Mouse (Mus musculus): ENCODE measurements around the gene Slc6a9. TPM values are rescaled to one million over a fixed set of nuclear protein-coding genes. Genes with fewer than 3 reads are reported as not detected.
A peak's percentile ranks its signal among the peaks of the same experiment; 100 is the strongest.

Slc6a9 gene
- total and polyA plus RNA-seq, 3 experiments: 9.0 to 39.7 (median 14.5) TPM

GRCm38 (mm10) chr4:117840821-117841220 lies 6.5 kb downstream of the Slc6a9 start:
- DNase-seq: no peak

- DNase-seq: no peak
Observed at GRCm38 (mm10) chr4:117841566-117841965, 7.3 kb downstream of the Slc6a9 start.

DNA sequence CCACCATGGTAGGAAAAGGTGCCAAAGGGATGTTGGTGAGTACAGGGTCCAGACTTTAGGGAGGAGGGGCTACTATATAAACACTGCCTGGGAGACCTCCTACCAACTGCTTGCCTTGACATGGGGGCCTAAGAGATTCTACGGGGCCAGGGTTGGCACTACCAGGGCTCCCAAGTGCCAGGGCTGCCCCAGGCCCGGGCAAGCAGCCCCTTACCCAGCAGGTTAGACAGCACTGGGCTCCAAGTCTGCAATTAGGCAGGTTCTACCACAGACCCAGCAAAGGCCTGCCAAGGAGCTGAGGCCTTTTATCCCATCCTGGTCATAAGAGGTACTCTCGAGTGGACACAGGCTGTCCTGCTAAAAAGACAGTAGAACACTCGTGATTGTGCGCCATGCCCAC lies 8.8 kb downstream of the Slc6a9 start:
- no peak for DNase-seq

DNA sequence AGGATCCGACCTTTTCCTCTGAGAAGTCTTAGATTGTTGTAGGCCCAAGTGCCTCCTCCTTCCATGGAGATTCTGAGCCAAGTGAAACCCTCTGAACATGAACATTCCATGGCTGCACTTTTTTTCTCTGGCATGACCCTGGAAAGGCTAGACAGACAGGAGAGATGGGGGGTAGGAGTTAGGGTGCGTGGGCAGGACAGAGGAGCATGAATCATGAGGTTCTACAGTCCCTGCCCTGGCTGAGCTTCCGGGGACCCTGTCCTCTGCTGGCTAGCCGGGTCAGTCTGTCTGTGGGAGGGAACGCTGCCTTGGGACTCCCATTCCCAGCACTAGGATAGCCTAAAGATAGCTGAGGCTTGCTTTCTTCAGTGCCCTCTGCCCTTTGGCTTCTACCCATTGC lies 10.2 kb downstream of the Slc6a9 start:
- peak; percentile 46 for DNase-seq

DNA sequence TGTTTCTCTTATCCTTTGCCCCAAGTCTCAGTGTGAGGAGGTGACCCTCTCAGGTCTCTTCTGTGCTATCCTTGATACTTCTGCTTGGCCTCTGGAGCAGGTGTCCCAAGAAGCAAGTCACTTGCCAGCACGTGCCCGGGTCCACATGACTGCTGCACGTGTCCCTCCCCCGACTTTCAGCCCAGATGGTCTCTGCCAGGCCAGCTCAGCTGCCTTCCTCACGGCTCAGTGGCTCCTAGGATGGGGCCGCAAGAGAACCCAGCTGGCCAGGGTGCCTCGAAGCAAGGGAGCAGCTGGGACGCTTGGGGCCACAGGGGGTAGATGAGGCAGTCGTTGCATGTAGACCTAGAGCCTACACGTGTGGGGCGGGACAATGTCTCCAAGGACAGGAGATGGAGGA lies 11.0 kb downstream of the Slc6a9 start:
- no peak for DNase-seq

- no peak for DNase-seq
Observed at GRCm38 (mm10) chr4:117846261-117846660, 12.0 kb downstream of the Slc6a9 start.

DNA sequence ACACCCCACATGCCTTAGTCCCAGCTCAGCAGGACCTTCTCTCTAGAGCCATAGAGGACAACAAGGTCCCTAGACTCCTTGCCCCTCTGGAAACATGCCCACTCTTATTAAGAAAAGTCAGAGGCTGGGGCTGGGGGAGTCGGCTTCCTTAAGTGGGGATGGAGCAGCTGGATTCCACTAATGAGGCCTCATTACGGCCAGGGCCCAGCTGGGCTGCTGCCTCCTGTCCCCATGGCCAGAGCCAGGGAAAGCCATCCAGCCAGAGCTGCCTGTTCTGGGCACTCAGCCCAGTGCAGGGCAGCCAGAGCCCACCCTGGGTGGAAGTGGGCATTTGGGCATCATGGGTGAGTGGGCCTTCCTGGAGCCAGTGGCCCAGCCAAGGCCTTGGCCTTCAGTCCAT lies 12.7 kb downstream of the Slc6a9 start:
- no peak for DNase-seq

GRCm38 (mm10) chr4:117849063-117849462 lies 14.8 kb downstream of the Slc6a9 start:
- DNase-seq: no peak

- DNase-seq: no peak
Observed at GRCm38 (mm10) chr4:117849506-117849905, 15.2 kb downstream of the Slc6a9 start.

- DNase-seq: no peak
Observed at GRCm38 (mm10) chr4:117850176-117850575, 15.9 kb downstream of the Slc6a9 start.

DNA sequence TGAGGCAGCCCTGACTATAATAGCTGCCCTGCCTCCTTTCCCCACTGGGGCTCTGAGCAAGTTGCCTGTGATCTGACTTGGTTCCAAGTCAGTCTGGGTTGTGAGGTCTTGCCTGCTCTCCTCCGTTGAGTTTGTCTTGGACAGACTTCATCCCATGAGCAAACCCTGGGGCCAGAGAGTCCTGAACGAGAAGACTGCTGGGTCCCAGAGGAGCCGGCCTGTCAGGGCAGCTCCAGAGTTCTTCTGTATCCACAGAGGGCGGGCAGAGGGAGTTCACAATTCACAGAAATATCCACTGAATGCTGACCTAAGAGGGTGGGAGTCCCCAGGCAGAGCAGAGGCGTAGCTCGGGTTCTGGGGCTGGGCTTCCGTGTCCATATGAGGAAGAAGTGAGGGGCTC lies 16.6 kb downstream of the Slc6a9 start:
- peak; percentile 41 for DNase-seq

- no peak for DNase-seq
Observed at GRCm38 (mm10) chr4:117852152-117852868, 18.0 kb downstream of the Slc6a9 start.

- DNase-seq: no peak
Observed at GRCm38 (mm10) chr4:117855146-117855545, 20.8 kb downstream of the Slc6a9 start.

- peak; percentile 66 for DNase-seq
Observed at GRCm38 (mm10) chr4:117858794-117859193, 24.5 kb downstream of the Slc6a9 start.

- no peak for DNase-seq
Observed at GRCm38 (mm10) chr4:117860570-117860969, 26.3 kb downstream of the Slc6a9 start.

- DNase-seq: peak; percentile 52
Observed at GRCm38 (mm10) chr4:117862823-117863222, 28.5 kb downstream of the Slc6a9 start.

GRCm38 (mm10) chr4:117866083-117866482 lies 31.8 kb downstream of the Slc6a9 start:
- DNase-seq: peak; percentile 93

DNA sequence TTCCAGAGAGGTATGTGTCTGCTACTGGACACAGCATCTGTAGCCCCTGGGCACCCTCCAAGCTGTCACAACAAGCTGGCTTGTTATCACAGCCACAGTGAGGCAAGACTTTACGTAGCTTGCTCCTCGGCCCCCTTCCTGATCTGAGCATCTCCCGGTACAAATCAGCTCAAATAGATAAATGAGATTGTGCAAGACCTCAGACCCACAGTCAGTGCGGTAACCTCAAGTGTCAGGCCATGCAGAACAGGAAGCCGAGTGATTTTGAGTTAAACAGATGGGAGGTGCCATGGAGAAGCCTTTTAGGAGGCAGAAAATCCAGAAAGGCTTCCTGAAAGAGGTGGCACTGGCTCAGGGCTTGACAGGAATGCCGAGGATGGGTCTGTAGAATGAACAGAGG lies 32.7 kb downstream of the Slc6a9 start:
- DNase-seq: no peak

DNA sequence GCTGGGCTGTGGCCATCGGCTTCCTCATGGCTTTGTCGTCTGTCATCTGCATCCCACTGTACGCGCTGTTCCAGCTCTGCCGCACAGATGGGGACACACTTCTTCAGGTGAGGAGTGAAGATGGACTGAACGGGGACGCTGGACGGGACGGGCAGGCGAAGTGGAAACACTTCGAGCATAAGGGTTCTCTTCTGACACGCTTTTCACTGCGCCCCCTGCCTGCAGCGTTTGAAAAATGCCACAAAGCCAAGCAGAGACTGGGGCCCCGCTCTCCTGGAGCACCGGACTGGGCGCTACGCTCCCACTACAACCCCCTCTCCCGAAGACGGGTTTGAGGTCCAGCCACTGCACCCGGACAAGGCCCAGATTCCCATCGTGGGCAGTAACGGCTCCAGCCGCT lies 33.5 kb downstream of the Slc6a9 start:
- DNase-seq: peak; percentile 56

DNA sequence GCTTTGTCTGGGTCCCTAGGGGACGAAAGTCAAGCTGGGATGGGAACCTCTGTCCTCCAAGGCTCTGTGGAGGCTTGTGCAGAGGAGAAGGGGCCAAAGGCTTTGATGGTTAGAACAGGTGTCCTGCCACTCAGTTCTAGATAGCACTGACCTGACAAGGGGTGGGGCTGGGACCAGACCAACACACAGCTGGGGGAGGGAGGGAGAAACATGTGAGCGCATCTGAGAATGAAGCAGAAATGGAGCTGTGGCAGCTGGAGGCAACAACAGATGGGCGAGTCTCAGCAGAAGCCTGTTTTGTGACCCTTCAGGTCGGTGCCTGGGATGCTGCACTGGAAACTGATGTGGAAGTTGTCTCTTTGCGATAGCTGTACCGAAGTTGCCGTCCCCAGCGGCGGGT lies 35.0 kb downstream of the Slc6a9 start:
- DNase-seq: no peak

DNA sequence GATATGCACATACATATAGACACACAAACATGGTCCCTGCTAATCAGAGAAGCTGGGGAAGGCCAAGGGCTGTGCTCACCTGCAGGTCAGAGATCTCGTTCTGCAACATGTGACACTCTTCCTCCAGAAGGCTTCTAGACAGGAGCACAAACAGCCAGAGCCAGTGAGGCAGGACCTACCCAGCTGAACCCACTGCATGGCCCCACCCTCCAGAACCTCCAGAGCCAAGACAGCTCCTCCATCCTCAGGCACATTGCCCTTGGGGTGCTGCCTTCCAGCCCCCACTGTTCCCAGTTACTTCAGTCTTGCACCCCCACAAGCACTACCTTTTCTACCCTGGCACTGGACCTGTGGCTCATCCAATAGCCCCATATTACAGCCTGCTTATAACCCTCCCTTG lies 36.1 kb downstream of the Slc6a9 start:
- no peak for DNase-seq

- DNase-seq: no peak
Observed at GRCm38 (mm10) chr4:117871787-117872186, 37.5 kb downstream of the Slc6a9 start.

DNA sequence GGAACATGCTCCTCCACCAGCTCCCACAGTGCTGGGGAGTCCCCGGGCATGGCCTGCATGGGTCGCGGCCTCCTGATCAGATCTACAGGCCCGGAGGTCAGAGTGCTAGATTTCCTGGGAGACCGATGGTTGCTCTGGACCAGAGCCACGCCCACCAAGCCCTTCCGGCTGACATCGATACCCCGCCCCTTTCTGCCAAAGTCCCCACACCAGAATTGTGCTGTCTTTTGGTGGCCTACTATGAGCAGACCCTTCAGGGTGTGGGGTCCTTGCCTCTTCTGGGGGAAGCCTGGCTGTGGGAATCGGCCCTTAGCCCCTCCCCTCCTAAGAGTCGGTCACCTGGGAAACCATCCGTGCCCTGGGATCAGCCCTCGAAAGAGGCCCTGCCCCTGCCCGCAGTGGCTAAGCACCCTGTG lies 38.2 kb downstream of the Slc6a9 start, which contains the start of gene Ccdc24:
Ccdc24 (minus strand) TSS at position 87 of the 416 bp plus-strand sequence.
- peak; percentile 38 for DNase-seq

DNA sequence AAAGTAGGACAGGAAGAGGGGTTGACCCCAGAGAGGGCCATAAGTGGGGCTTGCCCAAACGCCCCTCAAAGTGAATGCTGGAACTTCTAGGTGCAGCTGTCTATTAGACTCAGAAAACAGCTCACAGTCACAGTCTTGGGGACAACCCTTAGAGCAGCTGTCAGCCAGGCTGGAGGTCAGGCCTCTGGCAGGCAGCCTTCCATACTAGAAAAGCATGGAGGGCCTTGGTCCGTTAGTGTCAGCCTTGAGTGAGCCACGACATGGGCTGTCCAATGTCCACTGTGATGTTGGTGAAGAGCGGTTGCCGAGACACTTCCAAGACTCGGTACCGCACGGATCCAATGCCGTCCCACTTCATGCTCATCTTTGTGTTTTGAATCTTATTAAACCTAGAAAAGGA lies 39.3 kb downstream of the Slc6a9 start:
- DNase-seq: peak; percentile 41
